Mouse (Mus musculus): ENCODE measurements at regions not wholly inside any gene's neighbourhood (a gene's known extent, or its start where the extent isn't known, plus 50 kb on each side); places are given as distances from the start of the nearest gene placed in this dataset.

DNA sequence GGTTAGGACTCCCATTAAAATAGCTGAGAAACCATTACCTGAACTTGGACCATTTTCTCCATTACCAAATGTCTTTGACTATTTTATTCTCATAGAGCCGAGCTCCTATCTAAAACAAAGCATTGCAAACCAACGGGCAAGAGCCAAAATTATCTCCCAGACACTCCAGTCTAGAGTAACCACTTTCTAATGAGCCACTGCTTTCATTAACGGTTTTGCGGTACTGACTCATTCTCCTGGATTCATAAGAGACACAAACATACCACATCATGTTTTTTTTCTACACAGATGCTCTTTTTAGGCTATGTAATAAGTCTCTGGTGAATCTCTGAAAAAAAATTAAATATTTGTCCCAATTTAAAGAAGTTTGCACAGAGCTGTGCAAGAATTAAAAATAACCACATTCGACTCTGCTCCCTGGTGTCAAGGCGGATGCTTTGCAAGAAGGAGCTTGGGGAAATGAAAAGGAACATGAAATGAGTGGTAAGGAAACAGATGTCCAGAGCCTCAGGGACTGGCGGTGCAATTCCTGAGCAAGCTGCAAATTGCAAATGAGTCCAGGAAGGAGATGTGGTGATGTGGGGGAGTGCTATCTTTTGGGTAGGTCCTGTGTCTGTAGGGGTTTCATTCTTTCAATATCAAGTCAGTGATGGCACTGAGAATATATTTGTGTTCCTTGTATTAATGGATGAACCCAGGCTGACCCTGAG is 143.8 kb upstream of the Phactr1 start:
- Histone ChIP-seq H3K4me3 (replicated peaks; ENCODE audit: low read length) (no peak overlapping the region), H3K4me2 (ENCODE audit: low read length) (no peak overlapping the region), H3K4me1 (replicated peaks; ENCODE audit: control insufficient read depth, insufficient read depth, low read length) (no peaks in the 10 kb centered on the region), H3K36me3 (ENCODE audit: control insufficient read depth, insufficient read depth) (no peaks in the 10 kb centered on the region), H3K27me3 (replicated peaks; ENCODE audit: control insufficient read depth, insufficient read depth, low read length) (no peaks in the 10 kb centered on the region), H3K27ac (ENCODE audit: low read length) (no peak overlapping the region), H3K9ac (replicated peaks; ENCODE audit: low read depth, low read length) (no peak overlapping the region), H3K9me3 (ENCODE audit: control insufficient read depth, low read length) (0 out of 2 replicates have a peak, but pooled peaks cover 3% of the 10 kb centered on the region)
- no peak for ATAC-seq
- WGBS, result 67% methylated on average over 7 of the region's 7 CpGs

- Histone ChIP-seq H3K9ac (replicated peaks; ENCODE audit: low read depth, low read length) (no peak overlapping the region), H3K36me3 (ENCODE audit: control insufficient read depth, insufficient read depth) (no peaks in the 10 kb centered on the region), H3K4me3 (replicated peaks; ENCODE audit: low read length) (no peak overlapping the region), H3K9me3 (ENCODE audit: control insufficient read depth, low read length) (0 out of 2 replicates have a peak, but pooled peaks cover 3% of the 10 kb centered on the region), H3K4me2 (ENCODE audit: low read length) (no peak overlapping the region), H3K4me1 (replicated peaks; ENCODE audit: control insufficient read depth, insufficient read depth, low read length) (no peaks in the 10 kb centered on the region), H3K27ac (ENCODE audit: low read length) (no peak overlapping the region), H3K27me3 (replicated peaks; ENCODE audit: control insufficient read depth, insufficient read depth, low read length) (no peaks in the 10 kb centered on the region)
- no peak for ATAC-seq
- 85% methylated on average over 2 of the region's 2 CpGs for WGBS
Observed at GRCm38 (mm10) chr13:42538046-42538445, 142.4 kb upstream of the Phactr1 start.

GRCm38 (mm10) chr13:42544536-42545094 is 135.8 kb upstream of the Phactr1 start:
- H3K36me3 ChIP-seq (ENCODE audit: control insufficient read depth, insufficient read depth), result no peaks in the 10 kb centered on the region

GRCm38 (mm10) chr13:42546389-42546788 is 134.0 kb upstream of the Phactr1 start:
- Histone ChIP-seq H3K27me3 (replicated peaks; ENCODE audit: control insufficient read depth, insufficient read depth, low read length) (no peaks in the 10 kb centered on the region), H3K4me3 (replicated peaks; ENCODE audit: low read length) (no peak overlapping the region), H3K27ac (ENCODE audit: low read length) (no peak overlapping the region), H3K4me2 (ENCODE audit: low read length) (no peak overlapping the region), H3K4me1 (replicated peaks; ENCODE audit: control insufficient read depth, insufficient read depth, low read length) (no peaks in the 10 kb centered on the region), H3K9me3 (ENCODE audit: control insufficient read depth, low read length) (no peaks in the 10 kb centered on the region), H3K9ac (replicated peaks; ENCODE audit: low read depth, low read length) (no peak overlapping the region), H3K36me3 (ENCODE audit: control insufficient read depth, insufficient read depth) (no peaks in the 10 kb centered on the region)
- WGBS, result 73% methylated on average over 4 of the region's 4 CpGs
- ATAC-seq, result no peak

More at GRCm38 (mm10) chr13:42544536-42545094, 135.8 kb upstream of the Phactr1 start:
- ATAC-seq, result no peak
- no peaks in the 10 kb centered on the region for H3K4me1 ChIP-seq (replicated peaks; ENCODE audit: control insufficient read depth, insufficient read depth, low read length)
- no peak overlapping the region for H3K4me3 ChIP-seq (replicated peaks; ENCODE audit: low read length)
- no peak overlapping the region for H3K4me2 ChIP-seq (ENCODE audit: low read length)
- H3K27ac ChIP-seq (ENCODE audit: low read length), result no peak overlapping the region
- H3K9ac ChIP-seq (replicated peaks; ENCODE audit: low read depth, low read length), result no peak overlapping the region
- H3K27me3 ChIP-seq (replicated peaks; ENCODE audit: control insufficient read depth, insufficient read depth, low read length), result no peaks in the 10 kb centered on the region
- WGBS, result 82% methylated on average over 4 of the region's 4 CpGs
- 0 out of 2 replicates have a peak, but pooled peaks cover 3% of the 10 kb centered on the region for H3K9me3 ChIP-seq (ENCODE audit: control insufficient read depth, low read length)

DNA sequence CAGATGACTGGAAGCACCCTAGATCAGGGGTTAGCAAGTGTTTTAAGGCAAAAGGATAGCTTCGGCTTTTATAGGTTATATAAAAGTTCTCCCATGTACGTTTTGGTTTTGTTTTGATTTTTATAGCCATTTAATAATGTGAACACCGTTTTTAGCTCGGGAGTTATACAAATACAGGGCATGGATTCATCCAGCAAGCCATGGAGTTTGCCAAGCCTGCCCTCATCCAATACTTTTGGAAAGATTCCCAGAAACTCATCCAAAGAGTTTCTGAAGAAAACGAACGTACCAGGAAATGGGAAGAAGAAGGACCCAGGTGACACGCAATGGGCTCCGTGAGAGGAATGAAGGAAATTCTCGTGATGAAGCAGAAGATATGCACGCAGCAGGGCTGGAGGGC is 133.6 kb upstream of the Phactr1 start:
- Histone ChIP-seq H3K4me2 (ENCODE audit: low read length) (no peak overlapping the region), H3K4me1 (replicated peaks; ENCODE audit: control insufficient read depth, insufficient read depth, low read length) (no peaks in the 10 kb centered on the region), H3K9me3 (ENCODE audit: control insufficient read depth, low read length) (no peaks in the 10 kb centered on the region), H3K9ac (replicated peaks; ENCODE audit: low read depth, low read length) (no peak overlapping the region), H3K36me3 (ENCODE audit: control insufficient read depth, insufficient read depth) (no peaks in the 10 kb centered on the region), H3K27me3 (replicated peaks; ENCODE audit: control insufficient read depth, insufficient read depth, low read length) (no peaks in the 10 kb centered on the region), H3K27ac (ENCODE audit: low read length) (no peak overlapping the region), H3K4me3 (replicated peaks; ENCODE audit: low read length) (no peak overlapping the region)
- 76% methylated on average over 10 of the region's 10 CpGs for WGBS
- no peak for ATAC-seq

DNA sequence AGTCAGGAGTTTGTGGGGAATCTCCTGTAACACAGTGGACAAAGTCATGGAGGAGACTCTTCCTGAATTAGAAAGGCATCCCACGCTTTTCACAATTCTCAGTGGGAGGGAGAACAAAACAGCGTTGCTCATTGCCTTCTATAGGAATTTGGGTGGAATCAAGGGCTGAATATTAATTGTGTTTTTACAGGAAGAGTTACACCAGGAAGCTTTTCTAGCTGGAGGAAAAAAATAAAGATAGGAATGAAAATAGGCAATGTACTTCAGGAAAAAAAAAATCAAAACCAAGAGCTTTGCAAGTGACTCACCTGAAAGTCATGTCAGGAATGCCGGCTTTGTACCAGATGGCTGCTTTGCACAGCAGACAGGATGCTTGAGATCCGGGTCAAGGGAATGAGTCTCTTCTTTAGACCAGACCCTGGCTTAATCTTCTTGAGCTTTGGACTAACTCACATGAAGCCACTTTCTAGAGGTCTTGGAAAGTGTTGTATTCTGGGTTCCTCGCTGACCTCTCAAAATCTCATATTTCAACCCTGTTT is 131.3 kb upstream of the Phactr1 start:
- H3K9ac ChIP-seq (replicated peaks; ENCODE audit: low read depth, low read length), result no peak overlapping the region
- no peaks in the 10 kb centered on the region for H3K4me1 ChIP-seq (replicated peaks; ENCODE audit: control insufficient read depth, insufficient read depth, low read length)
- H3K27me3 ChIP-seq (replicated peaks; ENCODE audit: control insufficient read depth, insufficient read depth, low read length), result no peaks in the 10 kb centered on the region
- WGBS, result 73% methylated on average over 5 of the region's 5 CpGs
- no peak overlapping the region for H3K27ac ChIP-seq (ENCODE audit: low read length)
- H3K4me2 ChIP-seq (ENCODE audit: low read length), result no peak overlapping the region
- no peaks in the 10 kb centered on the region for H3K36me3 ChIP-seq (ENCODE audit: control insufficient read depth, insufficient read depth)
- no peaks in the 10 kb centered on the region for H3K9me3 ChIP-seq (ENCODE audit: control insufficient read depth, low read length)
- H3K4me3 ChIP-seq (replicated peaks; ENCODE audit: low read length), result no peak overlapping the region
- no peak for ATAC-seq

GRCm38 (mm10) chr13:42554961-42555360 is 125.5 kb upstream of the Phactr1 start:
- ATAC-seq, result no peak
- Histone ChIP-seq H3K27me3 (replicated peaks; ENCODE audit: control insufficient read depth, insufficient read depth, low read length) (no peaks in the 10 kb centered on the region), H3K36me3 (ENCODE audit: control insufficient read depth, insufficient read depth) (no peaks in the 10 kb centered on the region), H3K4me1 (replicated peaks; ENCODE audit: control insufficient read depth, insufficient read depth, low read length) (no peaks in the 10 kb centered on the region), H3K4me3 (replicated peaks; ENCODE audit: low read length) (no peak overlapping the region), H3K9me3 (ENCODE audit: control insufficient read depth, low read length) (no peaks in the 10 kb centered on the region), H3K9ac (replicated peaks; ENCODE audit: low read depth, low read length) (no peak overlapping the region), H3K27ac (ENCODE audit: low read length) (no peak overlapping the region), H3K4me2 (ENCODE audit: low read length) (no peak overlapping the region)
- 78% methylated on average over 4 of the region's 4 CpGs for WGBS

GRCm38 (mm10) chr13:42558526-42558925 is 121.9 kb upstream of the Phactr1 start:
- H3K36me3 ChIP-seq (ENCODE audit: control insufficient read depth, insufficient read depth), result no peaks in the 10 kb centered on the region
- H3K4me3 ChIP-seq (replicated peaks; ENCODE audit: low read length), result no peak overlapping the region
- H3K27me3 ChIP-seq (replicated peaks; ENCODE audit: control insufficient read depth, insufficient read depth, low read length), result no peaks in the 10 kb centered on the region
- ATAC-seq, result no peak
- H3K4me1 ChIP-seq (replicated peaks; ENCODE audit: control insufficient read depth, insufficient read depth, low read length), result no peaks in the 10 kb centered on the region
- 91% methylated on average over 3 of the region's 3 CpGs for WGBS
- H3K4me2 ChIP-seq (ENCODE audit: low read length), result no peak overlapping the region
- no peak overlapping the region for H3K27ac ChIP-seq (ENCODE audit: low read length)
- H3K9me3 ChIP-seq (ENCODE audit: control insufficient read depth, low read length), result no peaks in the 10 kb centered on the region
- no peak overlapping the region for H3K9ac ChIP-seq (replicated peaks; ENCODE audit: low read depth, low read length)

GRCm38 (mm10) chr13:42561446-42561845 is 119.0 kb upstream of the Phactr1 start:
- H3K27me3 ChIP-seq (replicated peaks; ENCODE audit: control insufficient read depth, insufficient read depth, low read length), result no peaks in the 10 kb centered on the region
- WGBS, result 88% methylated on average over 2 of the region's 2 CpGs
- H3K9me3 ChIP-seq (ENCODE audit: control insufficient read depth, low read length), result no peaks in the 10 kb centered on the region
- H3K4me2 ChIP-seq (ENCODE audit: low read length), result no peak overlapping the region
- no peak overlapping the region for H3K4me3 ChIP-seq (replicated peaks; ENCODE audit: low read length)
- no peaks in the 10 kb centered on the region for H3K36me3 ChIP-seq (ENCODE audit: control insufficient read depth, insufficient read depth)
- ATAC-seq, result no peak
- no peak overlapping the region for H3K27ac ChIP-seq (ENCODE audit: low read length)
- no peaks in the 10 kb centered on the region for H3K4me1 ChIP-seq (replicated peaks; ENCODE audit: control insufficient read depth, insufficient read depth, low read length)
- H3K9ac ChIP-seq (replicated peaks; ENCODE audit: low read depth, low read length), result no peak overlapping the region

Measured in forebrain, embryonic 16.5 days (tissue).